In genomic region chr2:35739669-35740254, GRCm38 (mm10) we compare ENCODE assay signal across 18 mouse cellular contexts.
DNase-seq lines count a peak whose midpoint lies in the region; ATAC-seq and TF ChIP-seq lines count a peak whose summit lies in the region.
"Had no signal": no experiment of that assay in that cellular context is flagged by ENCODE, and none has a peak within 500 bp of the region (broad histone marks: within the 10 kb centered on the region; RNA-seq: fewer than 3 reads in every experiment).

No protein-coding gene starts in this region.

- peak; percentile 58 for ATAC-seq in kidney, postnatal 0 days (replicated peaks; ENCODE audit: low FRiP score, low read depth)
- peak; percentile 63; the same call in 1 of the 2 replicates for ATAC-seq in limb, embryonic 12.5 days (ENCODE audit: insufficient number of reproducible peaks, insufficient read depth, low FRiP score, low TSS enrichment, low read depth)

- H3K9me3 ChIP-seq in heart, embryonic 10.5 days: no peaks in the 10 kb centered on the region
- no peaks in the 10 kb centered on the region for H3K9me3 ChIP-seq in kidney, postnatal 0 days (replicated peaks; ENCODE audit: low read length)
- no peaks in the 10 kb centered on the region for H3K9me3 ChIP-seq in limb, embryonic 12.5 days
- H3K9me3 ChIP-seq: G1E had no signal

- no peaks in the 10 kb centered on the region for H3K36me3 ChIP-seq in heart, embryonic 10.5 days
- H3K36me3 ChIP-seq in kidney, postnatal 0 days (ENCODE audit: insufficient read depth, low read length): no peaks in the 10 kb centered on the region
- H3K36me3 ChIP-seq in limb, embryonic 12.5 days: no peaks in the 10 kb centered on the region
- H3K36me3 ChIP-seq: G1E; liver, embryonic 13.5 days had no signal

- H3K4me3 ChIP-seq in heart, embryonic 10.5 days: no peak overlapping the region
- no peak overlapping the region for H3K4me3 ChIP-seq in kidney, postnatal 0 days (replicated peaks; ENCODE audit: low read depth, low read length)
- H3K4me3 ChIP-seq in limb, embryonic 12.5 days (replicated peaks): no peak overlapping the region
- H3K4me3 ChIP-seq: heart, adult 2 months; liver, embryonic 13.5 days; megakaryocyte, embryonic 14.5 days; myocyte had no signal

- 0 out of 2 replicates have a peak, but pooled peaks cover 6% of the 10 kb centered on the region for H3K27me3 ChIP-seq in heart, embryonic 10.5 days (ENCODE audit: insufficient read depth, poor library complexity, severe bottlenecking)
- no peaks in the 10 kb centered on the region for H3K27me3 ChIP-seq in kidney, postnatal 0 days (ENCODE audit: insufficient read depth, low read length)
- H3K27me3 ChIP-seq in limb, embryonic 12.5 days: no peaks in the 10 kb centered on the region
- H3K27me3 ChIP-seq: liver, embryonic 13.5 days had no signal

- peak overlapping the region; percentile 19; the same call in 1 of the 2 replicates for H3K4me2 ChIP-seq in kidney, postnatal 0 days (ENCODE audit: low read length)
- no peak overlapping the region for H3K4me2 ChIP-seq in limb, embryonic 12.5 days
- H3K4me2 ChIP-seq: liver, embryonic 13.5 days had no signal

- intact Hi-C loops in heart, postnatal 25 days (cut with DNase I): loop anchor here (10.0 kb wide), 1 partner anchor 165 kb away; no protein-coding TSS in a partner anchor

- TF ChIP-seq CTCF in kidney, postnatal 0 days (IDR thresholded peaks at IDR 0.05; ENCODE audit: low read depth): no peak

- H3K4me1 ChIP-seq in heart, embryonic 10.5 days: peaks cover 32% of the 10 kb centered on the region
- peaks cover 12% of the 10 kb centered on the region for H3K4me1 ChIP-seq in kidney, postnatal 0 days (replicated peaks; ENCODE audit: insufficient read depth, low read length)
- H3K4me1 ChIP-seq in limb, embryonic 12.5 days (replicated peaks): peaks cover 37% of the 10 kb centered on the region
- H3K4me1 ChIP-seq: liver, embryonic 13.5 days had no signal

- 62% methylated on average over 13 of the region's 13 CpGs for WGBS in heart, embryonic 10.5 days
- 18% methylated on average over 13 of the region's 13 CpGs for WGBS in kidney, postnatal 0 days
- 28% methylated on average over 13 of the region's 13 CpGs for WGBS in limb, embryonic 12.5 days

- no peak for DNase-seq in heart, embryonic 10.5 days (ENCODE audit: low spot score)
- no peak for DNase-seq in heart, postnatal 25 days (ENCODE audit: low spot score)
- DNase-seq in kidney, postnatal 0 days (ENCODE audit: low spot score): peak; percentile 74
- no peak for DNase-seq in kidney, postnatal 36 days
- peak; percentile 53 for DNase-seq in embryo, embryonic 10.5 days (ENCODE audit: low spot score)
- no peak for DNase-seq in layer of hippocampus, postnatal 14 days (ENCODE audit: low spot score in 2 of 2)
- DNase-seq in adrenal gland, postnatal 10 days: no peak
- DNase-seq: cerebellum, adult 8-10 months; heart, adult 2 months; kidney, adult 18-20 months; layer of hippocampus, postnatal 36 days; liver, embryonic 13.5 days; retina, postnatal 1 day; thymus, adult 2 months had no signal

- H3K9ac ChIP-seq in kidney, postnatal 0 days (ENCODE audit: low read depth, low read length): 0 out of 2 replicates have a peak overlapping the region, but pooled peaks have one; percentile 31
- H3K9ac ChIP-seq in limb, embryonic 12.5 days (replicated peaks): no peak overlapping the region
- H3K9ac ChIP-seq: liver, embryonic 13.5 days had no signal

- H3K27ac ChIP-seq in heart, embryonic 10.5 days: peak overlapping the region; percentile 62
- H3K27ac ChIP-seq in kidney, postnatal 0 days: no peak overlapping the region
- H3K27ac ChIP-seq in limb, embryonic 12.5 days: peak overlapping the region; percentile 47
- H3K27ac ChIP-seq: heart, adult 2 months; liver, embryonic 13.5 days had no signal

Comparison
In these comparisons a context has a peak if more than half of its experiments do, and no peak if none do; other contexts are left out.
1. DNase-seq: peak in kidney, postnatal 0 days (single experiment) and embryo, embryonic 10.5 days (single experiment); none in heart, embryonic 10.5 days (single experiment), heart, postnatal 25 days (single experiment), kidney, postnatal 36 days (0 of 2), layer of hippocampus, postnatal 14 days (0 of 2) and adrenal gland, postnatal 10 days (single experiment).